In genomic region chr9:106318074-106318473, GRCm38 (mm10) we compare ENCODE assay signal across 12 mouse cellular contexts. TPM values are rescaled to one million over a fixed set of nuclear protein-coding genes. Genes with fewer than 3 reads are reported as not detected.
DNase-seq lines count a peak whose midpoint lies in the region; ATAC-seq and TF ChIP-seq lines count a peak whose summit lies in the region.
"Had no signal": no experiment of that assay in that cellular context is flagged by ENCODE, and none has a peak within 500 bp of the region (broad histone marks: within the 10 kb centered on the region; RNA-seq: fewer than 3 reads in every experiment).

No protein-coding gene starts in this region.

- TF ChIP-seq CTCF in heart, adult 2 months (IDR thresholded peaks at IDR 0.05), result no peak
- no peak for TF ChIP-seq CTCF in liver, embryonic 14.5 days (IDR thresholded peaks at IDR 0.05; ENCODE audit: low read depth)

- H3K36me3 ChIP-seq in heart, adult 2 months (ENCODE audit: control insufficient read depth, insufficient read depth, low read length), result no peaks in the 10 kb centered on the region
- H3K36me3 ChIP-seq in liver, embryonic 14.5 days (replicated peaks; ENCODE audit: control insufficient read depth, insufficient read depth, low read depth), result no peaks in the 10 kb centered on the region
- H3K36me3 ChIP-seq in liver, embryonic 11.5 days (ENCODE audit: control insufficient read depth, insufficient read depth, low read length), result no peaks in the 10 kb centered on the region

- peak overlapping the region; percentile 17; the same call in 1 of the 2 replicates for H3K27ac ChIP-seq in heart, adult 2 months
- no peak overlapping the region for H3K27ac ChIP-seq in liver, embryonic 14.5 days
- H3K27ac ChIP-seq in liver, embryonic 11.5 days (ENCODE audit: low read depth, low read length), result no peak overlapping the region
- H3K27ac ChIP-seq: stomach, postnatal 0 days had no signal

- intact Hi-C loops in heart, adult 2 months (cut with DNase I), result no loop called here

- TF ChIP-seq POLR2A in heart, adult 2 months (IDR thresholded peaks at IDR 0.05; ENCODE audit: insufficient read depth, low read depth, low read length), result no peak

- ATAC-seq in liver, embryonic 14.5 days (ENCODE audit: insufficient read depth), result peak; percentile 29; the same call in 1 of the 2 replicates
- ATAC-seq in liver, embryonic 11.5 days (replicated peaks; ENCODE audit: low FRiP score), result no peak
- peak; percentile 71 for ATAC-seq in megakaryocyte progenitor cell, adult 5-6 weeks (replicated peaks; ENCODE audit: poor library complexity)
- ATAC-seq in erythroblast, adult 5-6 weeks (replicated peaks; ENCODE audit: low FRiP score, poor library complexity, severe bottlenecking), result no peak
- ATAC-seq: CD4-positive, CD25-positive, alpha-beta regulatory T cell, adult 4 months; liver, postnatal 0 days had no signal

- no peak overlapping the region for H3K4me2 ChIP-seq in liver, embryonic 14.5 days (ENCODE audit: low read depth)
- H3K4me2 ChIP-seq in liver, embryonic 11.5 days, result no peak overlapping the region

- H3K4me1 ChIP-seq in heart, adult 2 months (ENCODE audit: control insufficient read depth, insufficient read depth, low read length), result peaks cover 17% of the 10 kb centered on the region
- H3K4me1 ChIP-seq in liver, embryonic 14.5 days (replicated peaks; ENCODE audit: control insufficient read depth in 2 of 2, insufficient read depth in 2 of 2, low read length in 1 of 2), result peaks cover 0 to 6% of the 10 kb centered on the region in 2 experiments; a peak in 2 of 4 replicates
- H3K4me1 ChIP-seq in liver, embryonic 11.5 days (replicated peaks; ENCODE audit: control insufficient read depth, insufficient read depth, low read length), result peaks cover 4% of the 10 kb centered on the region

- no peak for TF ChIP-seq EP300 in heart, adult 2 months (IDR thresholded peaks at IDR 0.05; ENCODE audit: insufficient read depth, low read depth, low read length)
- TF ChIP-seq EP300 in liver, embryonic 14.5 days (IDR thresholded peaks at IDR 0.05; ENCODE audit: low read depth), result no peak

- 58% methylated on average over 2 of the region's 2 CpGs for WGBS in heart, adult 2 months
- 51% methylated on average over 2 of the region's 2 CpGs for WGBS in liver, embryonic 14.5 days (ENCODE audit: insufficient replicate concordance)
- 54% methylated on average over 2 of the region's 2 CpGs for WGBS in liver, embryonic 11.5 days

- H3K9ac ChIP-seq in heart, adult 2 months (ENCODE audit: low read depth, low read length), result no peak overlapping the region
- no peak overlapping the region for H3K9ac ChIP-seq in liver, embryonic 14.5 days (replicated peaks)
- no peak overlapping the region for H3K9ac ChIP-seq in liver, embryonic 11.5 days (ENCODE audit: low read depth, low read length)
- H3K9ac ChIP-seq: liver, postnatal 0 days had no signal

- no peaks in the 10 kb centered on the region for H3K9me3 ChIP-seq in liver, embryonic 14.5 days (ENCODE audit: control insufficient read depth, low read length)
- no peaks in the 10 kb centered on the region for H3K9me3 ChIP-seq in liver, embryonic 11.5 days (ENCODE audit: control insufficient read depth, low read length)

- H3K27me3 ChIP-seq in heart, adult 2 months (ENCODE audit: control insufficient read depth, insufficient read depth, low read length), result no peaks in the 10 kb centered on the region
- H3K27me3 ChIP-seq in liver, embryonic 14.5 days (ENCODE audit: control insufficient read depth, insufficient read depth, low read length), result no peaks in the 10 kb centered on the region
- no peaks in the 10 kb centered on the region for H3K27me3 ChIP-seq in liver, embryonic 11.5 days (replicated peaks; ENCODE audit: control insufficient read depth, insufficient read depth, low read length)

- no peak overlapping the region for H3K4me3 ChIP-seq in heart, adult 2 months
- H3K4me3 ChIP-seq in liver, embryonic 14.5 days (ENCODE audit: insufficient read depth in 1 of 2, low read depth in 2 of 2, low read length in 2 of 2), result no peak overlapping the region
- no peak overlapping the region for H3K4me3 ChIP-seq in liver, embryonic 11.5 days (ENCODE audit: low read depth, low read length)

- no peaks in the 10 kb centered on the region for H3K79me2 ChIP-seq in heart, adult 2 months (replicated peaks; ENCODE audit: control insufficient read depth, insufficient read depth, low read length)

- DNase-seq in heart, adult 2 months, result no peak
- DNase-seq in heart, adult 11 months, result no peak
- peak in 1 of 3 experiments; percentile 22 for DNase-seq in liver, embryonic 14.5 days (ENCODE audit: low read depth in 3 of 3, low spot score in 3 of 3)
- no peak for DNase-seq in liver, embryonic 11.5 days (ENCODE audit: low spot score)
- DNase-seq in brain, embryonic 18.5 days (ENCODE audit: low read depth, low spot score), result peak; percentile 57
- DNase-seq in cerebellum, adult 11-12 months, result no peak
- DNase-seq: cerebellum, postnatal 36 days; liver, postnatal 0 days had no signal

RNA-seq across cellular contexts. Expression of gene Poc1a, which starts 37.2 kb away (rescaled TPM):
- 1 to 10 TPM; 3.2 to 4.0 TPM for total RNA-seq in heart, adult 2 months (2021)
- 5.9 and 6.2 TPM in 2 replicates for polyA plus RNA-seq in heart, adult 2 months (2012; rRNA removed)
- 17.8 and 18.5 TPM in 2 replicates for polyA plus RNA-seq in liver, embryonic 14.5 days (2012; rRNA removed)
- polyA plus RNA-seq in liver, embryonic 14.5 days (2014; fragmentation: Nextera tagmentation; extraction: Ambion mirVana), result 21.4 and 23.7 TPM in 2 replicates
- 36.6 and 39.0 TPM in 2 replicates for polyA plus RNA-seq in liver, embryonic 11.5 days (2014; fragmentation: Nextera tagmentation; extraction: Ambion mirVana)
- 38.9 and 50.1 TPM in 2 replicates for total RNA-seq in megakaryocyte progenitor cell, adult 5-6 weeks (2015)
- total RNA-seq in megakaryocyte progenitor cell, adult 5-6 weeks (2017), result 33.2 and 43.8 TPM in 2 replicates
- total RNA-seq in erythroblast, adult 5-6 weeks (2015; ENCODE audit: low replicate concordance), result 3.5 and 4.4 TPM in 2 replicates
- total RNA-seq in erythroblast, adult 5-6 weeks (2017; ENCODE audit: low replicate concordance), result 5.0 and 10.6 TPM in 2 replicates

RNA-seq across cellular contexts. Expression of gene Dusp7, which starts 50.4 kb away (rescaled TPM):
- total RNA-seq in heart, adult 2 months (2021), result 10 to 100 TPM; 47.6 to 64.9 TPM
- 102 and 118 TPM in 2 replicates for polyA plus RNA-seq in heart, adult 2 months (2012; rRNA removed)
- 8.2 and 10.0 TPM in 2 replicates for polyA plus RNA-seq in liver, embryonic 14.5 days (2012; rRNA removed)
- 4.4 and 4.5 TPM in 2 replicates for polyA plus RNA-seq in liver, embryonic 14.5 days (2014; fragmentation: Nextera tagmentation; extraction: Ambion mirVana)
- polyA plus RNA-seq in liver, embryonic 11.5 days (2014; fragmentation: Nextera tagmentation; extraction: Ambion mirVana), result 17.8 and 18.1 TPM in 2 replicates
- total RNA-seq in megakaryocyte progenitor cell, adult 5-6 weeks (2015), result 31.6 and 41.9 TPM in 2 replicates
- total RNA-seq in megakaryocyte progenitor cell, adult 5-6 weeks (2017), result 10.8 and 15.0 TPM in 2 replicates
- total RNA-seq in erythroblast, adult 5-6 weeks (2015; ENCODE audit: low replicate concordance), result 17.5 and 19.9 TPM in 2 replicates
- total RNA-seq in erythroblast, adult 5-6 weeks (2017; ENCODE audit: low replicate concordance), result 3.3 and 4.3 TPM in 2 replicates

Comparison
In these comparisons a context has a peak if more than half of its experiments do, and no peak if none do; other contexts are left out.
1. ATAC-seq: peak in liver, embryonic 14.5 days (single experiment) and megakaryocyte progenitor cell, adult 5-6 weeks (single experiment); none in liver, embryonic 11.5 days (single experiment) and erythroblast, adult 5-6 weeks (single experiment).